Mouse (Mus musculus) A20 (cell line): ENCODE data around the gene Ppbp.

Experiments used
- DNase-seq: peaks from one replicate; pipeline ENCODE4 v3.0.0-alpha.2; 2011; ENCODE audit warnings: low read depth, low spot score

Ppbp gene

DNA sequence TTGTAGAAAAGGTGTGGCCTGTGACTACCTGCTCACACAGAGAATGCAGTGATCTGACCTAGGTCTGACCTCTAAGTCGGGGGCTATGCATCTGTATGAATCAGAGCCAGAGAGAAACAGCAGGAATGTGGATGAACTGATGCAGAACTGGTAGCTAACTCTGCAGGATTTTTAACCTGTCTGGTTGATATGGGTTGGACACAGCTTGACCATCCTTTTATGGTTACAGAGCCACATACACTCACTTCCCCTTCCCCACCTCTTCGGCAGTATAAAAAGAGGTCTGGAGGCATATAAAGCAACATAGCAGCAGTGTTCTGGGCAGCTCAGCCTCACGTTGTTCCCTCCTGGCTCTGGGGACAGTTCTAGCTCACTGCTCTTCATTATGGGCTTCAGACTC lies at the start of gene Ppbp:
Gene Ppbp (plus strand): TSS at position 301 of the 400 bp plus-strand sequence.
- no peak for DNase-seq

DNA sequence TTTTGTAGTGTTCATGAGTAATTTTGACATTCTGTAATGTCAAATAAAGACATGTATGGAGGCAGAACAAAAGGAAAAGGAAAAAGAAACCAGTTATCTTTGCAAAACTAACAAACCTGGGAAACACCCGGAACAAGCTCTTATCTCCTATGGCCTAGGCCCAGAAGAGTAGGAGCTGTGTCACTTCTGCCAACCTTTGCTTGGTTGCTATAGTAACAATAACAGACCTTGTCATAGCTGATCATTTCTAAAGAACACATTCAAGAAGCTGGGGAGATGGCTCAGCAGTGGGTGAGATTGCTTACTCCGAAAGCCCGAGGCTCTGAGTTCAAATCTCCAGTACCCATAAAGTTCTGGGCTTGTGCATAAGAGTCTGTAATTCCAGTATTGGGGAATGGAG lies 45.7 kb upstream of the Ppbp start:
- no peak for DNase-seq

DNA sequence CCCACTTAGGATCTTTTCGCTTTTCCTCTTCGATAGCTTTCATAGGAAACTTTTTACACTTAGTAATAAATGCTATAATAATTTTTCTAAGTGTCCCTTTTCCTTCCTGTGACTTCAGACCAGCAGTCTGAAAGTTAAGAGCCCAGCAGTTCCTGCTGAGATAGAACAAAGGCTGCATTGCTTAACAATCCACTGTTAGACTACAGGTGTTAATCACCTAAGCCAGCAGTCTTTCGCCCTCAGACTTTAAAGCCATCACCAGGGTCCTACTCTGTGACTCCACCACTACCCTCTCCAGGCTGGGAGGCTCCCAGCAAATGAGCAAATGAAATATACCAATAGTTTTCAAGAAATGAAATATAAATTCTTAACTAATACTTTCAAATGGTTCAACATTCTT lies 40.1 kb upstream of the Ppbp start:
- DNase-seq = no peak

DNA sequence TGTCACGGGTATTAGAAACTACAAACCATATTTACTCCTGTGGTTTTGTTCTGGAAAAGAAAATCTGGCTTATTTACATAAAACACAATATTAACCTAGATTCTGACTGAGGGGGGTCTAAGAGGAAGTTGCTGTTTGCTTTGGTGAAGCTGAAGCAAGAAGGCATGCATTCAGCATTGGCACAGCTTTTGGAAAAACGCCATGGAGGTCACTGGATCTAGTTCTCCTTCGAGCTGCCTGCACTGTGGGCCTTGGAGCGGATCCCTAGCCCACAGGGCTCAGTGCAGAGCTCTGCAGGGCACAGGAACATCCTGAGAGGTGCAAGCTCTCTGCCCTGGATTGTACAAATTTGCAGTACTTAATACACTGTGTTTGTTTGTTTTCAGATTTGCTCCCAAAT lies 36.8 kb upstream of the Ppbp start:
- no peak for DNase-seq

DNA sequence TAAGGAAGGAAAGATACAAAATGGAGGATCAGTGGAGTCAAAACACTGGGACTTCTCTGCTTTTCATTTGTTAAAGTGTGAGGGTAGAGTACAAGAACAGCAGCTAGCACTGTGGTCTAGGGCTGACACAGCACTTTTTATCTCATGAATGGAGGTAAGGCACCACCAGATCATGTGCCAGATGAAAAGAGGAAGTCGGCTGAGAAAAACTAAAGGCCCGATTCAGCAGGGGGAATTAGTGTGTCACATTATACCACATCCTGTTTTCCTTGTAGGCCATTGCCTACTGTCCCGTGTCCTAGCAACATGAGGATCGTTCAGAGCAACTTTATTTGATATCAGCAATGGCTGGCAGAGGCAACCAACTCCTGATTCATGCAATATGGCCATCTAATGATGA lies 26.3 kb upstream of the Ppbp start:
- DNase-seq = peak; percentile 75

DNA sequence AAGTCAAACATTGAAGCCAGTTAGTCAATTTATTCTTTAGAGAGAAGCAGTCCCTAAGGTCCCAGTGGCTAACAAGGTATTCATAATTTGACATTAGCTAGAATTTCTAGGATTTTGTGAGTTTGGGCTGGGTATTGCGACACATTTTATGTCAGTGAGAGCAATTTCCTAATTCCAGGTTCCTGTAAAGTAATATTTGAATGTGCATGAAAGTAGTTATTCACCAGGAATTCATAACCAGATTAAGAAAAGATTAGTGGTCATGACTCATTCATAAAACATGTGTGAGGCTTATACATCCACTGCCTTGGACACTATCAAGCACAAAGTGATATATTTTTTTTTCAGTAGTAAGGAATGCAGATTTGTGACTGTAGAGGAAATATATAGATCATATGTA lies 14.4 kb upstream of the Ppbp start:
- no peak for DNase-seq

DNA sequence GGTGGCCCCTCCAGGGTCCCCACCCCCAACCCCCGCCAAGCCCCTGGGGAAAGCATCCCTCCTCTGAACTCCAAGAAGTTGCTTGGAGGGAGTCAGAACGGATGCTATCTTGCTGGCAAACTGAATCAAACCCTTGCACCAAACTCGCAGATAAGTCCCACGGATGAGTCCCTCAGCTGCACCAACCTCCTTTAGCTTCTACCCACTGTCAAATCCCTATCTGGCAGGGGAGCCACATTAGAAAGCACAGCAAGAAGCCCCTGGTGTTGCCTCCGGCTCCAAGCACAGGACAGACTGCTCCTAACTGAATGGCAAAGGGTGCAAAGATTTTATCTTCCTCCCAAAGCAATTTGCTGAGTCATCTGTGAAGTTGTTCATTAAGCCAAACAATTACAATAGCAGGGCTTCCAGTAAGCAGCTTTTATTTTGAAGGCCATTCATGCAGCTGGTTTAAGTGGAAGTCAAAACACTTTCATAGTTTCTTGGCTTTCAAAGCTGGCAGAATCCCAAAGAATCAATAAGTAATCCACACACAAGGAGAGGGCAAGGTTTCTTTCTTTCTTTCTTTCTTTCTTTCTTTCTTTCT lies 10.2 kb upstream of the Ppbp start:
- no peak for DNase-seq

DNA sequence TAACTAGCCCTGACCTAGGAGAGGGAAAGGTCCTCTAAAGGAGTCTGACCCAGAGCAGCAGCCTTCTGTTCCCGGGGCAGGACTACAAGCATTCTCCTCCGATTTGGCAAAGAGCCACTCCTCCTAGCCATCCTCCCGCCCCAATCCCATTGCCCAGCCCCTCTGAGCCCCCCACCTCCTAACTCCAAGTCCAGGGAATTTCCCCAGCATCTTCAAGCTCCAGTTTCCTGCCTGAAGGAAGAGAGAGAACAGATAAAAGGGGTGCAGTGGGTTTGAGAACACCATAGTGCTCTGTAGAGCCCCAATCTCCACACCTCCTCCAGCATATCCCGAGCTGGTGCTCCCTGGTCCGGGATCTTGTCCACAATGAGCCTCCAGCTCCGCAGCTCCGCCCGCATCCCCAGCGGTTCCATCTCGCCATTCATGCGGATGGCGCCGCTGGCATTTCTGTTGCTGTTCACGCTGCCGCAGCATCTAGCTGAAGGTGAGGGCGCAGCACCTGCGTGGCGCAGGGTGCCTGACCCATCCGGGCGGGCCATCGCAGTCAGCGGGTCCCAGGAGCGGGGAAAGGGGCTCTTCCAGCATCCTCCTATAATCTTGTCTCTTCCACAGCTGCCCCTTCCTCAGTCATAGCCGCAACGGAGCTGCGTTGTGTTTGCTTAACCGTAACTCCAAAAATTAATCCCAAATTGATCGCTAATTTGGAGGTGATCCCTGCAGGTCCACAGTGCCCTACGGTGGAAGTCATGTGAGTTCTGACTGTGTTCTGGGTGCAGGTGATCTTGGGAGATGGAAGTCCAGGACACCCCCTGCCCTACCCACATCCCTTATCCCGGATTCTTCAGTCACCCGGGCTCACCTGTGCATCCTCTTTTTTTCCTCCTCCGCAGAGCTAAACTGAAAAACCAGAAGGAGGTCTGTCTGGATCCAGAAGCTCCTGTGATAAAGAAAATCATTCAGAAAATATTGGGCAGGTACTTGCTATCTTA lies 8.9 kb upstream of the Ppbp start, which contains the start of gene Cxcl5:
Gene Cxcl5 (plus strand): TSS at position 284 of the 989 bp plus-strand sequence.
- DNase-seq = no peak

DNA sequence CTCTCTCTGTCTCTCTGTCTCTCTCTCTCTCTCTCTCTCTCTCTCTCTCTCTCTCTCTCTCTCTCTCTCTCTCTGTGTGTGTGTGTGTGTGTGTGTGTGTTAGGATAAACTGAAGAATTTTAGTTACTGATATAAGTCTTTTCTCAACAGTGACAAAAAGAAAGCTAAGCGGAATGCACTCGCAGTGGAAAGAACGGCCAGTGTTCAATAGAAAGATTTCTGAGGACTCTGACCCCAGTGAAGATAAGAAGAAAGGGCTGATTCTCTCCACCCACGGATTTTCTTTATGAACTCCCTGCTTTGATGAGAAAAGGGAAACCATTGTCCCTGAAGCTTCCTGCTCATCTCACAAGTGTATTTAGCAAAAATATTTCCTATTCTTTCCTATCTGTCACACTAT lies 8.0 kb upstream of the Ppbp start:
- DNase-seq = no peak

DNA sequence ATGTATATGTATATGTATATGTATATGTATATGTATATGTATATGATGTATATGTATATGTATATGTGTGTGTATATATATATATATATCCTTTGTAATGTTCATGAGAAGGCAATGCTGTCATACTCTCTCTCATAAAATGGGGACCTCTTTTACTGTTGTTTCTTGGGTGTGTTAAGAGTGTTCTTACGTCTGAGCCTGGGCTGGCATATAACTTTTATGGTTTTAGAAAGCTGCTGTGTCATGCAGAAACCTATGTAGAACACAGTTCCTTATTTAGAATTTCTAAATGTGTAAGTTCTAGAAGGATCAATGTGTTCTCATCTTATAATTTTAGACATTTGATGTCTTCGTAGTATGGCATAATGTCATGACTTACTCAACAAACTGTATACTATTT lies 7.5 kb upstream of the Ppbp start:
- DNase-seq = no peak

DNA sequence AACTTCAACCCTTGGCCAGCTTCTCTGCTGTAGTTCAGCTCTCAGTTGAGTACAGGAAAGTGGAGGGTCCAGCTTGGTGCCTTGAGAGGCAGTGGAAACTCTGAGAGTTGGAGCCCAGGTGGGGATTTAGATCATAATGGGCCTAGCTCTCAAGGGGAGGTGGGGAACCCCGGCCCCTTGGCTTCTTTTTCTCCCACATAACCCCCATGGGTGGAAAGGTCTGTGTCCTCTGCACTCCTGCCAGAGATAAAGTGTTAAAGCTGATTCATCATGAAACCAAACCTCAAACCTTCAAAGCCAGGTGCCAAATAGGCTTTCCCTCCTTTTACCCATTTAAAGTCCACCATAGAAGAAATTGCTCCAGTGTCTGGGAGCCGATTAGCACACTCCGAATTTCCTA lies 6.5 kb upstream of the Ppbp start:
- DNase-seq = no peak

DNA sequence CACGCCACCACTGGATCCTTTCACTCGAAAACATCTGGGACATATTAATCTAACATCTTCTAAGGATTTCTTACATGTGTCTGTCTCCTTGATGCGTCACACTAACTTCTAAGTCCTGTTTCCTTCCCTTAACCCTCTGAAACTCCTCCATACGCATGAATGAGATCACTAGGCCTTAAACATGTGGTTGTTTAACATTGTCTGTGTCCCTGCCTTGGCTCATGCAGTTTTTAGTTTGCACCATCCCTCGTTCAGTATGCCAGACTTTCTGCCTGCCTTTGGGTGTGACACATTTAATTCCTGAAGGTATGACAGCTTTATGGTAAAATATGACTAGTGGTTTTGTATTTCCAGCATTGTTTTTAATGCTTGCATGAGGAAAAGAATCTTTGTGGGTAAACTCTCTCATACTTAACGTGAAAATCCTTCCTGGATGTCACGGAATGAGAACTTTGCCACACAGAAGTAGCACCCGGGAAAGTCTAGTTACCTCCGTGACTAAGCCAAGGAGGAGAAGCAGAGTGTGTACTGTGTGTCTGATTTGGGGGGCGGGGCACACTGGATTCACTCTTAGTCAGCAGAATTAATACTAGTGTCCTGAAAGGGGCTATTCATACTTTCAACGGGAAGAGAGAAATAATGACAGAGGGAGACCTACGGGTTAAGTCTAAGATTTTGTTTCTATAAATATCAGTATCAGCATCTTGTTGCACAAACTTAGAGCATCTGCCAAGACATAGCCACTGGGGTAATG lies 4.2 kb upstream of the Ppbp start:
- DNase-seq = no peak

DNA sequence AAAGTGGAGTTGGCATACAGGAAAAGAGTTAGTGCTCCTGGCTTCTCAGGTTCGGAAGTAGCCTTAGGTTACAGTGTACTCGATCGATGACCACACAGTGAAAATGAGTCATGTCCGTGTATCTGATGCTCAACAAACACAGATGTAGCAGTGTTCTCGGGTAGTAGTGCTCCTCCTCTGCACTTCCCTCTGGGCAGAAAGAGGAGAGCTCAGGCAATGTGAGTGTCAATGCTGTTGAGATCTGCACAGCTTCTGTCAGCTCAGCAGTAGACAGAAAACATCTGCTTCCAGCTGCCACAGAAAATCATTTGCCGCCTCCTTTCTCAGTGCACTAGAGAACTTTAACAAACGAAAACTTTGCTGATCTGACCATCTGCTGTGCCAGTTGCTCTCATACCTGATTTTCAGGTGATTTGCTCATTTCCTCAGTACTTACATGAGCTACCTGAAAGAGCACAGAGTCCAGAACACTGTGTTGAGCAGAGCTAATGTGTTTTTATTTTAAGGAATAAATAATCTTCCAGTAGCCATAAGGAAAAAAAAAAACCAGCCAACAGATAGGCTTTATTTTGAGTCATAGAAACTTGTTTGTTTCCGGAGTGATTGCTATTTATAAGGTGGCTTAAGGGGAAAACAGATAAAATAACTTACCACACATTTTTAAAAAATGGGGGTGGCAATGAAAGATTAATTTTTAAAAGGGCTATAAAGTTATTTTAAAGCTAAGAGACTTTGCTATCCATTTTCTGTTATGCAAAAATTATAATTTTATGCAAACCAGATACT lies 2.3 kb upstream of the Ppbp start:
- no peak for DNase-seq

DNA sequence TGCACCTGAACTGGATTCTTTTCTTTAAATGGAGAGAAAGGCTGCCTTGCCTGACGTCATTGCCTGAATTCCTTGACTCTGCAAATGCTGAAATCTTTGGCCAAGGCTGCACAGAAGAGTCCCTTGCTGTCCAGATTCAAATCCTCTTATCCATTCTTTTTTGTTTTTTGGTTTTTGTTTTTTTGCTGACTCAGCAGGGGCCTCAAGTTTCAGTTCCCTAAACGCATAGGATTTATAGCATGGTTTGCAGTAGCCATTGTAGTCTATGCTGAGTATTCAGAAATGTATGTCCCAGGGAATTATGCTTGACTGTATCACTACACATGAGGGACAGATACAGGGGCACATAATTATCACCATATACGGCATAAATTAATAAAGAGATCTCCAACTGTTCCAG lies 3.1 kb downstream of the Ppbp start:
- peak; percentile 15 for DNase-seq

DNA sequence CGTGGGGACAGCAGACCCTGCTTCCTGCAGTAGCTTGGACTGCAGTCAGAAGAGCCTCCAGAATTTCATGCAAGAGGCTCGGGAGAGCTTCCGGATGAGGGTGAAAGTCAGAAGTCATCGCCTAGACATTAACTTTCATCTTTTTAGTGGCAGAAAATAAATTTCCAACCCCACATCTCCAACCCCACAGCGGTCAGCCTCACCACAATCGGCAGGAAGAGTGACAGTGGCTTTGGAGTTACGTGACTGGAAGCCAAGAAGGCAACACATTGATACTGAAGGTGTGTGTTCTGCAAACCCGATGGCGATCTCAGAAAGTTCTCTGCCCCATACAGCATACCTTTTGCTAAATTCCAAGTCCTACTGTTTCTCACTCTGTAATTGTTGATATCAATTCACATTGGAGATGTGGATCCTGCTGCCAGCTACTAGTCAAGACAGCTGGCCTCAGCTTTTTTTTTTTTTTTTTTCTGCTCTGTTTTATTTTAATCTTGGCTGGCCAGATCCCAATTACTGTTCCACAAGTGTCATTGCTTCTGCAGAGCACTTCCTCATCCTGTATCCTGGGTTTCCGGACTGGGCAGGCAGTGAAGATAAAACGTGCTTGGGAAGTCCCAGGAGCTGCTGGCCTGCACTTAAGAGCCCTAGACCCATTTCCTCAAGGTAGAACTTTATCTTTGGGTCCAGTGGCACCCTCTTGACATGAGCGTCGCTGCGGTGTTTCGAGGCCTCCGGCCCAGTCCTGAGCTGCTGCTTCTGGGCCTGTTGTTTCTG lies 3.7 kb downstream of the Ppbp start, which contains the start of gene Pf4:
Gene Pf4 (plus strand): TSS at position 556 of the 774 bp plus-strand sequence.
- DNase-seq = no peak

DNA sequence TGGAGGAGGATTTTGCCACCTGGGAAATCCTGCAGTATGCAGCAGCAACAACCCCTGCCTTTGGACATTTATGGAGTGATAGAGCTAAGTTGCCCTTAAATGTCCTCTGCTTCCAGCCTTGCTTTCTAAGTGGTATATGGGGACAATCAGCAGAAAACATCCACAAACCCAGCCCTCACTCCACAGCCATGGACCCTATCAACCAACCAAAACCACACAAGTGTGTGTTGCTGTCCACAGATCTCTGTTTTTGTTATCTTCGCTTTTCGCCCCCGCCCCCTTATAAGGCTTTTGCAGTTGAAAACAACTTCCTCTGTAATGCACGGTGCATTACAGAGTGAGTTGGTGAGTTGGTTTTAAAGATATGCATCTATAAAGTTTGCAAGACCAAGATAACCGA lies 7.2 kb downstream of the Ppbp start:
- DNase-seq = no peak

DNA sequence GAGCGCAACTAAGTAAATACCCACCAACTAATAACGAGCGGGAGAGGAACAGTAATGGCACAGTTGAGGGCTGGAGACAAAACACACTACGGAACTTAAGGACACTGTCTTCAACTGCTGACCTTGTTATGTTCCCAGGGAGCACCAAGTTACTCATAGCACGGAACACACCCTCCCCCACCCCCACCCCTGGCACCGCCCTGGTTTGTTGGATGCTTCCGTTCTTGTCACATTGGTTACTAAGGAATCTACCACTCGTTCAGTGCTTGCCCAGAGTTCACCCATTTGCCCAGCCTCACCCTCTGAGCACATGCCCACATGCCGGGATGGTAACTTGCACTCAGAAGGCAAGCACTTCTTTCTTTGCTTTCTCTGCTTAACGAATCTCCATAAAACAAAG lies 9.3 kb downstream of the Ppbp start:
- DNase-seq = no peak

DNA sequence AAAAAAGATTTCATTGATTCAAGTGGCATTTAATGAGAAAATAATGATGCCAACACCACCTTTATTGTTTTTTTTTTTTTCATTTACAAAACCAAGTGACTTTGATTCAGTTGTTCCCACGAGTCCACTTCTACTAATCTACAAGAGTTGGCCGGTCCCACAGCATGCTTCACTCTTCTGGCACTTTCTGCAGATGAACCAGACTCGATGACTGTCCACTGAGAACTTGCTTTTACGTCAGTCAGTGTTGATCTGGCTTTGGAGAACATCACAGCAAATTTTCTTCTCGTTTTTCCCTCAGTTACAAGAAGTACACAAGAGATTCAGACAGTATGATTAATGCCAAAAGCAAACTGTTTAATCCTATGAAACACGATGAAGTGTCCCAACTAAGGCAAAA lies 10.5 kb downstream of the Ppbp start:
- no peak for DNase-seq

DNA sequence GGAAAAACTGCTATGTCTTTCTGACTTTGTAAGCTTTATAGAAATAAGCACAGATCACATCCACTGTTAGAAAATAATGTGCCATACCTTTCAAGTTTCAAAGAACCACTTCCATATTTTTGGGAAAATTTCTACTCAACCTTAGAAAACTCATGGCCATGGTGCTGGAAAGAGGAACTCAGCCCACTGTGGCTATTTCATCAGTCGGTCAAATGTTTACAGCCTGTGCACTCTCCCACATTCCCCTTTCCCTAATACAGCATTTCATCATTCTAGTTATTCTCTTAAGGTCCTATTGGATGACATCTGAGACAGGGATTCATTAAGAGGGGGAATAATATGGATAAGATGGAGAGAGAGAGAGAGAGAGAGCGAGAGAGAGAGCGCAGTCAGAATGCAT lies 15.4 kb downstream of the Ppbp start:
- no peak for DNase-seq

DNA sequence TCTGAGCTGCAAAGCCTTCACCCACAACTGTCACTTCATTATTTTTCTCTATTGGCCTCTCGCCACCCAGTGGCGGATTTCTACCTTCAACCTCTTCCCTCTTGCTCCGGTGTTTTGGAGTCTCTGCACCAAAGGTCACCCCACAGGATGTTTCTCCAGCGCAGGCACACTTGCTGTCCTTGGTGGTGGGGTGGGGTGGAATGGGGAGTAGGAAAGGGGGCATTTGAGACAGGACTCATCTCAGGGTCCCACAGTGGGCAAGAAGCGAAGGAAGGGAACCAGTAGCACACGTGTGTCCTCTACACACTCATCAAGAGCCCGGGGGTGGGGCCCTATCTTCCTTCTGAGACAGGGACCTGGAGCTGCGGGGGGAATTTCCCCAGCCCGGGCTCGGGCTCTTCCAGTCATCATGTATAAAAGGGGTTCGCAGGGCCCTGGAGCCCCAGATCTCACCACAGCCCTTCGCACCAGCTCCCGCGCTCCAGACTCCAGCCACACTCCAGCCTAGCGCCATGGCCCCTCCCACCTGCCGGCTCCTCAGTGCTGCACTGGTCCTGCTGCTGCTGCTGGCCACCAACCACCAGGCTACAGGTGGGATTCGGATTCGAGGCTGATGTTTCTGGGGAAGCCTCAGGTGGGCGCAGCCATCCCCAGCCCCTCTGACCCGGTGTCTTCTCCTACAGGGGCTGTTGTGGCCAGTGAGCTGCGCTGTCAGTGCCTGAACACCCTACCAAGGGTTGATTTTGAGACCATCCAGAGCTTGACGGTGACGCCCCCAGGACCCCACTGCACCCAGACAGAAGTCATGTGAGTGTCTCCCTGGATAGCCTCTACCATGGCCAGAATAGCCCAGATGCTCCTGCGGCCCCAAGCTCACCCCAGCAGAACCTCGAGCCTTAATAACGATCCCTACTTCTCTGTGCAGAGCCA lies 17.6 kb downstream of the Ppbp start, which contains the start of gene Cxcl3:
Gene Cxcl3 (plus strand): TSS at position 445 of the 930 bp plus-strand sequence.
- peak; percentile 4 for DNase-seq
